Mouse (Mus musculus): Measurements from ENCODE around the gene Trpc4ap. TPM values are rescaled to one million over a fixed set of nuclear protein-coding genes. Genes with fewer than 3 reads are reported as not detected.

The Trpc4ap gene
- polyA plus RNA-seq, 1 experiment = 81.2 TPM

GRCm38 (mm10) chr2:155590876-155591275 is 101.3 kb downstream of the Trpc4ap start:
- no peak for TF ChIP-seq POLR2A (IDR thresholded peaks at IDR 0.05; ENCODE audit: insufficient read depth, low read length)
- H3K9me3 ChIP-seq (replicated peaks; ENCODE audit: control insufficient read depth, insufficient read depth, low read length, poor library complexity, severe bottlenecking) = no peaks in the 10 kb centered on the region
- H3K27me3 ChIP-seq (ENCODE audit: control insufficient read depth, insufficient read depth, low read length, poor library complexity, severe bottlenecking) = no peaks in the 10 kb centered on the region
- no peak overlapping the region for H3K9ac ChIP-seq (ENCODE audit: low read depth, poor library complexity, severe bottlenecking)
- H3K4me3 ChIP-seq (ENCODE audit: low read depth, low read length) = no peak overlapping the region
- no peak overlapping the region for H3K27ac ChIP-seq (ENCODE audit: insufficient read depth, low read length)
- H3K36me3 ChIP-seq (ENCODE audit: control insufficient read depth, insufficient read depth, low read length, poor library complexity, severe bottlenecking) = no peaks in the 10 kb centered on the region
- H3K4me1 ChIP-seq (ENCODE audit: control insufficient read depth, insufficient read depth, low read length) = peaks cover 2% of the 10 kb centered on the region

DNA sequence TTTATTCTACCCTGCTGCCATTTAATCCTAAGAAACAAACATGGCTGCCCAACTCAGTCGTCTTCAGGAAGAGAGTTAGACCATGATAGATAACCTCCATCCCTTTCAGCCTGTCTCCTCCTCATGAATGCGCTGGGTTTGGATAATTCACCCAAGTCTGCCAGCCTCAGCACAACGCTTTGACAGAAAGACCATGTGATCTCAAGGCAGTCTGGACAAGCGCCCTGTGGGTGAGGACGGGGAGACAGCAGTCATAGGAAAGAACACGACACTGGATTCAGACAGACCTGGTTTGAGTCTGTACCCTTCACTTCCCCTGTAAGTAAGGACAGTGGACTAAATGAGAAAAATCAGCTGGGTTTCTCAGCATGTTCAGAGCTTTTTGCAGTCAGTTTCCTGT is 102.7 kb downstream of the Trpc4ap start:
- Histone ChIP-seq H3K4me1 (ENCODE audit: control insufficient read depth, insufficient read depth, low read length) (peaks cover 2% of the 10 kb centered on the region), H3K36me3 (ENCODE audit: control insufficient read depth, insufficient read depth, low read length, poor library complexity, severe bottlenecking) (no peaks in the 10 kb centered on the region), H3K27ac (ENCODE audit: insufficient read depth, low read length) (no peak overlapping the region), H3K27me3 (ENCODE audit: control insufficient read depth, insufficient read depth, low read length, poor library complexity, severe bottlenecking) (no peaks in the 10 kb centered on the region), H3K9ac (ENCODE audit: low read depth, poor library complexity, severe bottlenecking) (no peak overlapping the region), H3K9me3 (replicated peaks; ENCODE audit: control insufficient read depth, insufficient read depth, low read length, poor library complexity, severe bottlenecking) (no peaks in the 10 kb centered on the region), H3K4me3 (ENCODE audit: low read depth, low read length) (no peak overlapping the region)
- TF ChIP-seq EP300 (IDR thresholded peaks at IDR 0.05; ENCODE audit: insufficient read depth, low read depth, low read length) (no peak), CTCF (IDR thresholded peaks at IDR 0.05; ENCODE audit: low read depth, low read length) (no peak), POLR2A (IDR thresholded peaks at IDR 0.05; ENCODE audit: insufficient read depth, low read length) (no peak)

- H3K36me3 ChIP-seq (ENCODE audit: control insufficient read depth, insufficient read depth, low read length, poor library complexity, severe bottlenecking) = no peaks in the 10 kb centered on the region
- H3K4me1 ChIP-seq (ENCODE audit: control insufficient read depth, insufficient read depth, low read length) = peaks cover 2% of the 10 kb centered on the region
- H3K27ac ChIP-seq (ENCODE audit: insufficient read depth, low read length) = no peak overlapping the region
- no peaks in the 10 kb centered on the region for H3K9me3 ChIP-seq (replicated peaks; ENCODE audit: control insufficient read depth, insufficient read depth, low read length, poor library complexity, severe bottlenecking)
- TF ChIP-seq POLR2A (IDR thresholded peaks at IDR 0.05; ENCODE audit: insufficient read depth, low read length) (no peak), EP300 (IDR thresholded peaks at IDR 0.05; ENCODE audit: insufficient read depth, low read depth, low read length) (no peak), CTCF (IDR thresholded peaks at IDR 0.05; ENCODE audit: low read depth, low read length) (no peak)
- no peak overlapping the region for H3K9ac ChIP-seq (ENCODE audit: low read depth, poor library complexity, severe bottlenecking)
- no peaks in the 10 kb centered on the region for H3K27me3 ChIP-seq (ENCODE audit: control insufficient read depth, insufficient read depth, low read length, poor library complexity, severe bottlenecking)
- no peak overlapping the region for H3K4me3 ChIP-seq (ENCODE audit: low read depth, low read length)
Observed at GRCm38 (mm10) chr2:155588136-155588535, 104.0 kb downstream of the Trpc4ap start.

- Histone ChIP-seq H3K9ac (ENCODE audit: low read depth, poor library complexity, severe bottlenecking) (no peak overlapping the region), H3K36me3 (ENCODE audit: control insufficient read depth, insufficient read depth, low read length, poor library complexity, severe bottlenecking) (no peaks in the 10 kb centered on the region), H3K27me3 (ENCODE audit: control insufficient read depth, insufficient read depth, low read length, poor library complexity, severe bottlenecking) (no peaks in the 10 kb centered on the region), H3K4me1 (ENCODE audit: control insufficient read depth, insufficient read depth, low read length) (peaks cover 2% of the 10 kb centered on the region), H3K27ac (ENCODE audit: insufficient read depth, low read length) (no peak overlapping the region), H3K4me3 (ENCODE audit: low read depth, low read length) (no peak overlapping the region), H3K9me3 (replicated peaks; ENCODE audit: control insufficient read depth, insufficient read depth, low read length, poor library complexity, severe bottlenecking) (no peaks in the 10 kb centered on the region)
- TF ChIP-seq EP300 (IDR thresholded peaks at IDR 0.05; ENCODE audit: insufficient read depth, low read depth, low read length) (no peak), POLR2A (IDR thresholded peaks at IDR 0.05; ENCODE audit: insufficient read depth, low read length) (no peak), CTCF (IDR thresholded peaks at IDR 0.05; ENCODE audit: low read depth, low read length) (no peak)
Observed at GRCm38 (mm10) chr2:155585486-155585885, 106.7 kb downstream of the Trpc4ap start.

GRCm38 (mm10) chr2:155585082-155585481 is 107.1 kb downstream of the Trpc4ap start:
- no peaks in the 10 kb centered on the region for H3K27me3 ChIP-seq (ENCODE audit: control insufficient read depth, insufficient read depth, low read length, poor library complexity, severe bottlenecking)
- H3K27ac ChIP-seq (ENCODE audit: insufficient read depth, low read length) = no peak overlapping the region
- no peak overlapping the region for H3K9ac ChIP-seq (ENCODE audit: low read depth, poor library complexity, severe bottlenecking)
- H3K4me3 ChIP-seq (ENCODE audit: low read depth, low read length) = no peak overlapping the region
- no peaks in the 10 kb centered on the region for H3K36me3 ChIP-seq (ENCODE audit: control insufficient read depth, insufficient read depth, low read length, poor library complexity, severe bottlenecking)
- TF ChIP-seq EP300 (IDR thresholded peaks at IDR 0.05; ENCODE audit: insufficient read depth, low read depth, low read length) = no peak
- no peak for TF ChIP-seq CTCF (IDR thresholded peaks at IDR 0.05; ENCODE audit: low read depth, low read length)
- no peak for TF ChIP-seq POLR2A (IDR thresholded peaks at IDR 0.05; ENCODE audit: insufficient read depth, low read length)
- peaks cover 2% of the 10 kb centered on the region for H3K4me1 ChIP-seq (ENCODE audit: control insufficient read depth, insufficient read depth, low read length)
- no peaks in the 10 kb centered on the region for H3K9me3 ChIP-seq (replicated peaks; ENCODE audit: control insufficient read depth, insufficient read depth, low read length, poor library complexity, severe bottlenecking)

Other genes with a start within 250 kb of the Trpc4ap start
- gene Ncoa6, start 218.5 kb downstream of the Trpc4ap start, polyA plus RNA-seq (2011; ENCODE audit: insufficient read depth, insufficient read length, low read depth, missing spikeins) = 26.4 and 31.0 TPM in 2 replicates
- gene Acss2, start 174.4 kb downstream of the Trpc4ap start, polyA plus RNA-seq (2011; ENCODE audit: insufficient read depth, insufficient read length, low read depth, missing spikeins) = 6.3 and 10.3 TPM in 2 replicates
- gene Ggt7, start 174.1 kb downstream of the Trpc4ap start, polyA plus RNA-seq (2011; ENCODE audit: insufficient read depth, insufficient read length, low read depth, missing spikeins) = 1.1 and 1.4 TPM in 2 replicates
- 13.4 and 14.8 TPM in 2 replicates for gene Gss, start 99.6 kb downstream of the Trpc4ap start, polyA plus RNA-seq (2011; ENCODE audit: insufficient read depth, insufficient read length, low read depth, missing spikeins)
- 0.70 and 1.0 TPM in 2 replicates for gene Myh7b, start 81.2 kb downstream of the Trpc4ap start, polyA plus RNA-seq (2011; ENCODE audit: insufficient read depth, insufficient read length, low read depth, missing spikeins)
- 21.7 and 23.1 TPM in 2 replicates for gene Edem2, start 37.1 kb upstream of the Trpc4ap start, polyA plus RNA-seq (2011; ENCODE audit: insufficient read depth, insufficient read length, low read depth, missing spikeins)
- not detected in 2 replicates for gene Gm17581, start 43.5 kb upstream of the Trpc4ap start, polyA plus RNA-seq (2011; ENCODE audit: insufficient read depth, insufficient read length, low read depth, missing spikeins)
- 4.7 and 6.6 TPM in 2 replicates for gene Procr, start 58.7 kb upstream of the Trpc4ap start, polyA plus RNA-seq (2011; ENCODE audit: insufficient read depth, insufficient read length, low read depth, missing spikeins)
- 0.18 and 0.26 TPM in 2 replicates for gene Mmp24, start 83.0 kb upstream of the Trpc4ap start, polyA plus RNA-seq (2011; ENCODE audit: insufficient read depth, insufficient read length, low read depth, missing spikeins)
- 10.1 and 11.2 TPM in 2 replicates for gene BC029722, start 127.0 kb upstream of the Trpc4ap start, polyA plus RNA-seq (2011; ENCODE audit: insufficient read depth, insufficient read length, low read depth, missing spikeins)
- 92.4 and 114 TPM in 2 replicates for gene Eif6, start 134.5 kb upstream of the Trpc4ap start, polyA plus RNA-seq (2011; ENCODE audit: insufficient read depth, insufficient read length, low read depth, missing spikeins)
- 0.30 and 0.50 TPM in 2 replicates for gene Fam83c, start 142.5 kb upstream of the Trpc4ap start, polyA plus RNA-seq (2011; ENCODE audit: insufficient read depth, insufficient read length, low read depth, missing spikeins)
- gene Uqcc1, start 237.9 kb upstream of the Trpc4ap start, polyA plus RNA-seq (2011; ENCODE audit: insufficient read depth, insufficient read length, low read depth, missing spikeins) = 65.2 and 71.2 TPM in 2 replicates
- not detected in 2 replicates for gene Gm15557, start 248.3 kb upstream of the Trpc4ap start, polyA plus RNA-seq (2011; ENCODE audit: insufficient read depth, insufficient read length, low read depth, missing spikeins)

Measured in ES-Bruce4 (cell line).